Mouse (Mus musculus): ENCODE results near the gene Pnpt1. TPM values are rescaled to one million over a fixed set of nuclear protein-coding genes. Genes with fewer than 3 reads are reported as not detected.

Gene Pnpt1
- total RNA-seq (2015): 39.8 and 41.3 TPM in 2 replicates
- total RNA-seq (2017): 39.0 and 39.9 TPM in 2 replicates

DNA sequence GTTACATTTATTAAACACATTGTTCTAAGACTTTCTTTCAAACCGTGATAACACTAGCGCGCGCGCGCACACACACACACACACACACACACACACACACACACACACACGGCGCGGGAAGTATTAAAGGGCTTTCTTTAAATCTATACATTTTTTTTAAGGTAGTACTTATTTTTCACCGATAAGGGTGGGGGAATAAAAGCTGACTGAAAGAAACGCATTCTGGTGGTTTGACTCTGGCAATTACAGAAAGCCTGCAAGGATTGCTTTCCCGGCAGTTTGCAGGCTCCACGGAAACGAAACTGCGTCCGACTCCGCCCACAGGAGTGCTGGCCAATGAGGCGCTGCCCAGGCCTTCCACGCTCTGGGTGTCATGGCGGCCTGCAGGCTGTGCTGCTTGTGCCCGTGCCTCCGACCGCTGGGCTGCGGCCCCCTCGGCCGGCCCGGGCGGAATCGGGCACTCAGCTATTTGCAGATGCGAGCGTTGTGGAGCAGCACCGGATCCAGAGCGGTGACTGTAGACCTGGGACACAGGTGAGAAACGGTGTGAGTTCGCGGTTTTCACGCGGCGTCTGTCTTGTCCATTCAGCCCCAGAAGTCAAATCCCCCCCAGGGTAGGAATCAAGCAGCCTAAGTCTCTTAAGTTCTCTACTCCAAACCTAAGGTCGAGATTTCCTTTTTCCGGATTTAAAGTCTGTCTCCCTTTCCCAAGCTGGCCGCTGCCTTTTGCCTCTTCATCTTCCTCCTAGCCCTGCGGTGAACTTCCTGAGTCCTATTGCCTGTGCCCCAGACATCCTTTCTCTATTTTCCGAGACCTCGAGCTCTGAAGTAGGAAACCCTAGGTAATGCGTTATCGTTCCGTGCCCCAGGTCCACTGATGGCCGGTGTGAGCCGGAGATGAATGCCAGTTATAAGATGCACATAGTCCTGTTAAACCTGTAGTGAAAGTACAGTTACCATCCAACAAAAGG lies at the start of gene Pnpt1:
Gene Pnpt1 (plus strand): TSS at position 360 of the 971 bp plus-strand sequence.
- ATAC-seq (ENCODE audit: poor library complexity, severe bottlenecking): peak; percentile 100

DNA sequence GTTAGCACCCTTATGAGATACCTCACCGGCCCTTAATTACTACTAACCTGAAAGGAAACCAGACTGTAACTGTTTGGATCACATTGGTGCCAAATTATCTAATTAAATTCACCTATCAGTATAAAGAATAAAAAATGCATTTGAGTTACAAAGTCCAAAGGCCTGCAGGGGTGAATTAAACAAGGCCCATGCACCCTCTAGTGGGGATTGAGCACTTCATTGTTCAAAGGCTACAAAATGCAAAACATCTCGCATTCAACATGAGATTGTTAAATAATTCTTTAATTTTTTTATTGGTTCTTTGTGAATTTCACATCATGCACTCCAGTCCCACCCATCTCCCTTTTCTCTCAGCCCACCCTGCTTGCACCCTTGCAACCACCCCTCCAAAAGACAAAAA lies 38.1 kb upstream of the Pnpt1 start:
- ATAC-seq (ENCODE audit: poor library complexity, severe bottlenecking): no peak

DNA sequence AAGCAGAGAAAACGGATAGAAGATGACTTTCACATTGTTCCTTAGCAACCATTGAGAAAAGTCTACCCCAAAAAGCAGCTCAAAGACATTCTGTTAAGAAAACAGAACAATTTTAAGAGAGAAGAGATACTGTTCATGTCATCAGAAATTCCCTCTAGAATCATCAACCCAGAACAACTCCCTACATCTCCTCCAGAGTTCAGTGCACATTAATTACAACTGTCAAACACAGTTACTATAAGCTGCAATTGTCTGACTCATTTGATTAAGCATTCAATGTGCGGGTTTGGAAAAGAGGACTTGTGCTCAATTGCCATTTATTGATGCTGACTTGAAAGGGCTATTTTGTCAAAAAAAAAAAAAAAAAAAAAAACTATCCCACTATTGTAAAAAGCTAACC lies 31.6 kb upstream of the Pnpt1 start:
- ATAC-seq (ENCODE audit: poor library complexity, severe bottlenecking): no peak

DNA sequence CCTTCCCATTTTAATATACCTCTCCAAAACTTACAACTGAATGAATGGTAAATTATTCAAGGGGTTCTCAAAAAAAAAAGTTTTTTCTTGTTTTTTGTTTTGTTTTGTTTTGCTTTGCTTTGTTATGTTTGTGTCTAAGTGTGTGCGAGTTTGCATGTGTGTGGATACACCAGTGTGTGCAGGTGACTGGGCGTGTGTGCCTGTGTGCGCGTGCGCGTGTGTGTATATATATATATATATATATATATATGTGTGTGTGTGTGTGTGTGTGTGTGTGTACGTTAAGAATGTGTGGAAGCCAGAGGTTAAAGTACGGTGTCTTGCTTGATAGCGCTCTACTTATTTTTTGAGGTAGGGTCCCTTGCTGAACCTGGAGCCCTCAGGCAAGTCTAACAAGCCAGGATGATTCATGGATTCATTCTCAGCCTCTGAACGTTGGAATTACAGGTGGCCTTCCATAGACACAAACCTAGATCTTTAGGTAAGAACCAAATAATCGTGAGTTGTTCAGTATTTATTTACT lies 621 bp upstream of the Pnpt1 start:
- peak; percentile 22 for ATAC-seq (ENCODE audit: poor library complexity, severe bottlenecking)

DNA sequence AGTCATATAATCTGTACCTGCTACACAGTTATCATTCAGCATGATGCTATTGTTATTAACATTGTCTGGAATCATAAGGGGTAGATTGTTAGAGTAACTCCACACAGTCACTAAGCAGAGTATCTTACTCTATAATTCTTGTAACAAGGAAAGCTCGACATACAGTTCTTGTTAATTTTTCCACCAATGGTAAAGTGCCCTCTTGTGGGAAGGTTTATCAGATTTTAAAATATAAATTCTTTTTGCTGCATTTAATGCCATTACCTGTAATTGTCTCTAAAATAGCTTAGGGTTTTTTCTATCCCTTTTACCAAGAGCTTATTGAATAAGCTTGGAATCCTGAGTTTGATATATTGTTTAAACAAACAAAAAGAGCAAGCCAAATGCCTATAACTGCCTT lies 10.1 kb downstream of the Pnpt1 start:
- ATAC-seq (ENCODE audit: poor library complexity, severe bottlenecking): no peak

DNA sequence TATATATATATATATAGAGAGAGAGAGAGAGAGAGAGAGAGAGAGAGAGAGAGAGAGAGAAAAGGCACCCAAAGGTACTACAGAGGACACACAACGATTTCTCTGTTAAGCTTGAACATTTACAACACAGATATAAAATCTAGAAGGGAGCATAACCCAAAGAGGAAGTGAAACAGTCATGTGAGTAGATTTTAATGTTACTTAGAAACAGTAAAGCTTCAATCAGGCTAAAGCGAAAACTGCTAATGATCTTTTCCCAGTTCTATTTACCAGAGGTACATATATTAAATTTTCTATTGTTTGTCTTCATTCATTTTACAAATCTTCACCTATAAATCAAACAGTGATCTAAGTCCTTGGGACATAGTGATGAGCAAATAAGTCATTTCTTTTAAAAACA lies 18.4 kb downstream of the Pnpt1 start:
- no peak for ATAC-seq (ENCODE audit: poor library complexity, severe bottlenecking)

DNA sequence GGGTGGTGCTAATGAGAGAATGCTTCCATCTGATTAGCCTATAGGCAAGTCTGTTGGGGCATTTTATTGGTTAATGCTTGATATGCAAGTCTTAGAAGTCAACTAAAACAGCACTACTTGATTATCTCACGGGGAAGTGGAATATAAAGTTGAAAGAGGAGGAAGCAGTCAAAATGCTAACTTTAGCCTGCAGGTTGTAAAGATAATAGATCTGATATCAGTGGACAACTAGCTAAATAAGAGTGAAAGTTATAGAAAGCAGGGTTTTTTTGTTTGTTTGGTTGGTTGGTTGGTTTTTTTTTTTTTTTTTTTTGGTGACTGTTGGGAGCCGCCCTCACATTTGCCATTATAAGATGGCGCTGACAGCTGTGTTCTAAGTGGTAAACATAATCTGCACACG lies 33.0 kb downstream of the Pnpt1 start:
- no peak for ATAC-seq (ENCODE audit: poor library complexity, severe bottlenecking)

DNA sequence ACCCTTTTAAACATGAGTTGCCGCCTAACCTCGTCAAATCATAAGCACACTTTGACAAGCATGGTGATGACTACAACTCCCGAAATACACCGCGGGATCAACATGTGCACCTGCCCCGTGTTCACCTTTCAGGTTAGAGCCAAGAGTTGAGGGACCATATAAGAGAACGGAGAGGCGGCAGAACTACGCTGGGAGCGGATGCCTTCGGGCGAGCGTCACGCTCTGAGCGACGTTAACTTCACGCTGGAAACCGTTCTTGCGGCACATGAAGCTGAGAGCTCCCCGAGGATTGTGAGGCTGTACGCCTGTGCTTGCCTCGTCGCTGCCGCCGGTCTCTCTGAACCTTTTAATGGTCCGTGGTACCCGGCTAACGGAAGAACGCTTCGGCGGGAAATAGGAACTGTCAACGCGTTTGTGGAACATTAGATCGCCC lies 41.4 kb downstream of the Pnpt1 start:
- ATAC-seq (ENCODE audit: poor library complexity, severe bottlenecking): peak; percentile 29

DNA sequence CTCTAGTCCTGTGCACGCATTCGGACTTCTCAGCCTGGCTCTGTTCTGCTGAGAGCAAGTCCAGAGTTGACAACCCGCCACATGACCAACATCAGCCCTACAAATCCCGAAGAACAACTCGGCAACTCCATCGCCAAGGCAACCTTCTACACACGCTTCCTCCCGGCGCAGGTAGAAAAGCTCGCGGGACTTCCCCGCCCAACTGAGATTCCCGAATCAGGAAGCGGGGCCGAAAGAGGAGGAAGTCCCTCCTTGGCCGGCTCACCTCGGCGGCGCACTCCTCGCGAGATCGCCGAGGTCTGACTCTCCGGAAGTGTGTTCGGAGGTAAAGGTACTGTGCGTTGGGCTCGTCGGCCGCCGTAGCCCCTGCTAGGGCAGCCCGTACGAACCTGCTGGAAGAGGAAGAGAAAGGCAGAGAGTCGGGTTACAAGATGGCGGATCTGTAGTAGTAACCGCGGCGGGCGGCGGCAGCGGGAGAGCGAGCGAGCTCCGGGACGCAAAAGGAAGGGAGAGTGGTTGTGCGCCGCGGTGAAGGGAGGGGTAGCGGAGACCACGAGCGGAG lies 42.1 kb downstream of the Pnpt1 start, which contains the start of gene Ppp4r3b:
Gene Ppp4r3b (plus strand): TSS at position 328 of the 562 bp plus-strand sequence.
- peak; percentile 85 for ATAC-seq (ENCODE audit: poor library complexity, severe bottlenecking)

DNA sequence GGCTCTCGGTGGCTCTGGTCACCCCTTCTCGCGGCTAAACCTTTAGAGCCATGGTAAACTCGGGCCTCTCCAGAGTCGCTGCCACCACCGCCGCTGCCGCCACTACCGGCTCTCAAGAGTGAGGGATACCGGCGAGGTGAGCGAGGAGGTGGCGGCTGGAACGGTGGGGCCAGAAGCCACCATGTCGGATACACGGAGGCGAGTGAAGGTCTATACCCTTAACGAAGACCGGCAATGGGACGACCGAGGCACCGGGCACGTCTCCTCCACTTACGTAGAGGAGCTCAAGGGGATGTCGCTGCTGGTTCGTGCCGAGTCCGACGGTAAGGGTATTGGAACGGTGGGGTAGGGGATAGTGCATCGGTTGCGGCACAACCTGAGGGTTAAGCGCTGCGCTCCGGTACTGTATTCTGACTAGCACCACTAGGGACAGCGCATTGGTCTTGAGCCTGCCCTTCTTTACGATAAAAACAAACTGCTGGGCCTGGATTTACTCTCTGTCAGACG lies 42.6 kb downstream of the Pnpt1 start:
- peak; percentile 58 for ATAC-seq (ENCODE audit: poor library complexity, severe bottlenecking)

DNA sequence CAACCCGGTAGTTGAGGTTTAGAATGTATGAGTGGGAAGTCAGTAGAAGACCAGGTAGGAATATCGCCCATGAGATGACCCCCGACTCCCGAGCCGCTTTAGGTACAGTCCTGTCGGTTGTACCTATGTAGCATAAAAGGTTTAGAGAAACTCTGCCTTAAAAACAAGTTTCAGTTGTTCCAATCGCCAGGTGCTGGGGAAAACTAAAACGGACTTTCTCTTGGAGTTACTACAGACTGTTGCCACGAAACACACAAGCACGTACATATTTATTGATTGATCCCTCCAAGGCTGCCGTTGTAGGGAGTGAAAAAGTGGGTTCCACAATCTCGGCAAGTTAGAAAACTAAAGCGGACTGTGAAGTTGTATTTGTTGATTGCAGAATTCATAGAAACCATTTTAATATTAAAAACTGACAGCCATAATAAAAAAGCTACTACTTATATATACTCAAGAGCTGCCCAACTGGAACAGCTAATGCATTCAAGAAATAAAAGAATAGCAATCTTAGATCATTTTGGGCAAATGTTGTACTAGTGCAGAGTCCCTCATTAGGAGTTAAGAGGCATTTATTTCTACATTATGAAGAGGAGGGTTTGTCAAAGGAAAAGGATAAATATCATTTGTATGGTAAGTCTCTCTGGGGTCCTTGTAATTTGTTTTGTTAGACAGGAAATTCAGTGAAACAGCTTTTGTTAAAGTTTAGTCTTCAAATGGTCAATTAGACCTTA lies 43.3 kb downstream of the Pnpt1 start:
- ATAC-seq (ENCODE audit: poor library complexity, severe bottlenecking): no peak

DNA sequence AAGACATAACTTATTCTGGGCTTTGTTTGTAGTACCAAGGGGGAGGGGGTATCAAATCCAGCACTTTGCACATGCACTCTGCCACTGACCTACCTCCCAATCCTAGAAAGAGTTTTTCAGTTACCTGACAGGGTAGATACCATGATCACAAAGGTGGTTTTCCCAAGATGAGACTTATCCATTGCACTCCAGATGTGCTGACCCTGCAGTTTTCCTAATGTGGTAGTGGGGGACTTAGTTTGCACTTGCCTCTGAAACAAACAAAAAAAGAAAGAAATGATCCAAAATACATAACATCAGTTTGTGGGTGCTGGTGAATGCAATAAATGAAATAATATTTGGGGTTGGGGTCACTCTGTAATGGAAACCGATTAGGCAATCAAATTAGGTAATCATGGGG lies 48.8 kb downstream of the Pnpt1 start:
- ATAC-seq (ENCODE audit: poor library complexity, severe bottlenecking): no peak

DNA sequence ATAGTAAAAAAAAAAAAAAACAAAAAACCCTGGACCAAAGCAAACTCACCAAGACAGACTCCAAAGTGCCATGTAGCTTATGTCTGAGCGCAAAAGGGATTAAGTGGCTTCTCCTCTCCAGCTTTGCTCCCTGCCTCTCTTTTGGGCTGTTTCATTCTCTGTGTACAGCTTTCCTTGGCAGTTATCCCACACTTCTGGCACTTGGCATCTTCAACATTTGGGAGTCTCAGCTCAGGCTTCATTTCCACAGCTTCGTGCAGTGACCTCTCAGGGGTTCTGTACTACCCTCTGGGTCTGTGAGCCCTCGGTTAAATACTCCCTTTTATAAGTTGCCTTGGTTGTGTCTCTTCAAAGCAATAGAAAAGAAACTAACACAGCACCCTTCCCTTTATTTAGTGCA lies 50.1 kb downstream of the Pnpt1 start:
- ATAC-seq (ENCODE audit: poor library complexity, severe bottlenecking): no peak

DNA sequence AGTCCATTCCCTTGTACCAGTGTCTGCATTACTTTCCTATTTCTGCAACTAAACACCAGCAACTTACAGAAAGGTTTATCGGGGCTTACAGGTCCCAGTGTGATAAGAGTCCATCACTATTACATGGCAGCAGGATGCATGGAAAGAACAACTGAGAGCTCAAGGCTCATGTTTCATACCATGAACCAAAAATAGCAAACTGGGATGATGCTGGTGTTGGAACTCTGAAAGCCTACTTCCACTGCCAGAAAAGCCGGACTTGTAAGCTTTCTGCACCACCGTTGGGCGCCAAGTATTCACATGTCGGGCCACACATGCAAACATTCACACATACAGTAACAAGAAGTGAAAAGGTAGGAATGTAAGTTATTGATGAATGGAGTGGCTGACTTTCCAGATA lies 51.2 kb downstream of the Pnpt1 start:
- no peak for ATAC-seq (ENCODE audit: poor library complexity, severe bottlenecking)

DNA sequence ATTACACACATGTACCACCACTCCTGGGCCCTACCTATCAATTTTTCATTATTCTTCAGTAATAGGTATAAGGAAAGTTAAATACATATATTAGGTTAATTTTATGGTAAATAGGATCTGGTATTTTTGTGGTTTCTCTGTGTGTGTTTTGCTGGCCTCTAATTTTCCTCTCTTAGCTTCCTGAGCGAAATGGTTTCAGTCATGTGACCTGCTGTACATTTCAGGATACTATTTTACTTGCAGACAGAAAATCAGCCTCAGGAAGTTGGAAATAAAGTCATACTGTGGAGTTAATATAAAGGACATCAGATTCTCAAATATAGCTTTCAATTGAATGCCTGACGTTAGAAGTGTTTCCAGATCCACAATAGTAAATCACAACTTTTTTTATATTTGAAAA lies 58.4 kb downstream of the Pnpt1 start:
- no peak for ATAC-seq (ENCODE audit: poor library complexity, severe bottlenecking)

DNA sequence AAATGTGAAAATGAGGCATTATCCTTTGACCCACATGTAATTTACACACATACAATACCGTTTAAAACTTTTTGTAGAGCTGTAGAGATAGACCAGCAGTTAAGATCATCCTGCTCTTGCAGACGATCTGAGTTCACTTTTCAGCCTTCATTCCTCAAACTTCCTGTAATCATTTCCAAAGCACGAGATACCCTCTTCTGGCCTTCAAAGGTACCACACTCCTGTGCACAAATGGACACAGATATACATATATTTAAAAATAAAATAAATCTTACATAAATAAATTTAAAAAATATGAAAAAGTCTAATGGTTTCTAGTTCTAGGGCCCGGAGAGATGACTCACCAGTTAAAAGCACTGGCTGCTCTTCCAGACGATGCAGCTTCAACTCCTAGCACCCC lies 73.1 kb downstream of the Pnpt1 start:
- ATAC-seq (ENCODE audit: poor library complexity, severe bottlenecking): no peak

DNA sequence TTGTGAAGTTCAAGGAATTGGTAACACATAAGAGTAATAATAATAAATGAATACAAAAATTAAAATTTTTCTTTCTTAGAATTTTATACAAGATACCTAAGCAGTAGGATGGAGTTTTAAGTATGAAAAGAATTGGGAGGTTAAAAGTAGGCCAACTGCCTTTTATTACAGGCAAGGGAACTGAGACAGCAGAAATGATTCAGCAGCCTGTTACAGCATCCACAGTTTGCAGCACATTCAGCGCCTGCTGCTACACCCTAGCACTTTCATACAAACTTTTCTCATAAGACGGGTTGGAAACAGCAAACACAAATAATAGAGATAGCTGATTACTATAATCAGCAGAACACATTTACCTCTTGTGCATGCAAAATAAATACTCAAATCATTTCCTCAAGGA lies 79.2 kb downstream of the Pnpt1 start:
- ATAC-seq (ENCODE audit: poor library complexity, severe bottlenecking): no peak
